Mouse (Mus musculus): ENCODE measurements around the gene Khdc4. TPM values are rescaled to one million over a fixed set of nuclear protein-coding genes. Genes with fewer than 3 reads are reported as not detected.

Khdc4 gene
- total RNA-seq, 1 experiment: 85.5 TPM

GRCm38 (mm10) chr3:88695545-88695944 is 9.9 kb downstream of the Khdc4 start:
- Histone ChIP-seq H3K27ac (ENCODE audit: insufficient read depth, low read depth, low read length, poor library complexity, severe bottlenecking) (no peak overlapping the region), H3K4me3 (ENCODE audit: insufficient read depth in 1 of 2, low read depth in 1 of 2, low read length in 2 of 2, poor library complexity in 1 of 2, severe bottlenecking in 1 of 2) (no peak overlapping the region), H3K9ac (ENCODE audit: insufficient read depth, low read depth, low read length, poor library complexity, severe bottlenecking) (no peak overlapping the region), H3K9me3 (ENCODE audit: control insufficient read depth, insufficient read depth, low read depth, low read length) (no peaks in the 10 kb centered on the region), H3K36me3 (ENCODE audit: control insufficient read depth, insufficient read depth, low read length, poor library complexity, severe bottlenecking) (peaks cover 64% of the 10 kb centered on the region), H3K4me1 (ENCODE audit: control insufficient read depth in 2 of 2, insufficient read depth in 2 of 2, low read length in 2 of 2, poor library complexity in 1 of 2) (no peaks in the 10 kb centered on the region)
- TF ChIP-seq CHD2 (IDR thresholded peaks at IDR 0.05; ENCODE audit: low read depth, low read length) (no peak), HCFC1 (IDR thresholded peaks at IDR 0.05; ENCODE audit: borderline replicate concordance, insufficient read depth, low read length) (no peak), MAFK (IDR thresholded peaks at IDR 0.05; ENCODE audit: insufficient read depth, low read depth, low read length) (no peak), ZNF384 (IDR thresholded peaks at IDR 0.05; ENCODE audit: low read depth, low read length) (no peak), ZC3H11A (IDR thresholded peaks at IDR 0.05; ENCODE audit: borderline replicate concordance, low read depth, low read length) (no peak)
- DNase-seq (ENCODE audit: low read depth, low spot score): no peak
- in situ Hi-C loops (cut with MboI; ENCODE audit: low sequenced_read_pairs in 2 of 2, unreplicated experiment in 2 of 2): loop anchor here in 1 of 2 experiments (5.0 to 25.0 kb wide), 2 partner anchors 383 to 1342 kb away; no protein-coding TSS in a partner anchor

- TF ChIP-seq ZNF384 (IDR thresholded peaks at IDR 0.05; ENCODE audit: low read depth, low read length) (no peak), MAFK (IDR thresholded peaks at IDR 0.05; ENCODE audit: insufficient read depth, low read depth, low read length) (no peak), CHD2 (IDR thresholded peaks at IDR 0.05; ENCODE audit: low read depth, low read length) (no peak), ZC3H11A (IDR thresholded peaks at IDR 0.05; ENCODE audit: borderline replicate concordance, low read depth, low read length) (no peak), HCFC1 (IDR thresholded peaks at IDR 0.05; ENCODE audit: borderline replicate concordance, insufficient read depth, low read length) (no peak)
- in situ Hi-C loops (cut with MboI; ENCODE audit: low sequenced_read_pairs in 2 of 2, unreplicated experiment in 2 of 2): loop anchor here in 1 of 2 experiments (5.0 to 25.0 kb wide), 2 partner anchors 386 to 1339 kb away; no protein-coding TSS in a partner anchor
- Histone ChIP-seq H3K4me1 (ENCODE audit: control insufficient read depth in 2 of 2, insufficient read depth in 2 of 2, low read length in 2 of 2, poor library complexity in 1 of 2) (no peaks in the 10 kb centered on the region), H3K36me3 (ENCODE audit: control insufficient read depth, insufficient read depth, low read length, poor library complexity, severe bottlenecking) (peaks cover 55% of the 10 kb centered on the region), H3K4me3 (ENCODE audit: insufficient read depth in 1 of 2, low read depth in 1 of 2, low read length in 2 of 2, poor library complexity in 1 of 2, severe bottlenecking in 1 of 2) (no peak overlapping the region), H3K27ac (ENCODE audit: insufficient read depth, low read depth, low read length, poor library complexity, severe bottlenecking) (no peak overlapping the region), H3K9ac (ENCODE audit: insufficient read depth, low read depth, low read length, poor library complexity, severe bottlenecking) (no peak overlapping the region), H3K9me3 (ENCODE audit: control insufficient read depth, insufficient read depth, low read depth, low read length) (no peaks in the 10 kb centered on the region)
- no peak for DNase-seq (ENCODE audit: low read depth, low spot score)
These were observed 12.4 kb downstream of the Khdc4 start for GRCm38 (mm10) chr3:88698051-88698450.

GRCm38 (mm10) chr3:88698834-88699233 is 13.2 kb downstream of the Khdc4 start:
- no peaks in the 10 kb centered on the region for H3K4me1 ChIP-seq (ENCODE audit: control insufficient read depth in 2 of 2, insufficient read depth in 2 of 2, low read length in 2 of 2, poor library complexity in 1 of 2)
- H3K36me3 ChIP-seq (ENCODE audit: control insufficient read depth, insufficient read depth, low read length, poor library complexity, severe bottlenecking): peaks cover 51% of the 10 kb centered on the region
- no peak overlapping the region for H3K9ac ChIP-seq (ENCODE audit: insufficient read depth, low read depth, low read length, poor library complexity, severe bottlenecking)
- no peak overlapping the region for H3K4me3 ChIP-seq (ENCODE audit: insufficient read depth in 1 of 2, low read depth in 1 of 2, low read length in 2 of 2, poor library complexity in 1 of 2, severe bottlenecking in 1 of 2)
- no peaks in the 10 kb centered on the region for H3K9me3 ChIP-seq (ENCODE audit: control insufficient read depth, insufficient read depth, low read depth, low read length)
- H3K27ac ChIP-seq (ENCODE audit: insufficient read depth, low read depth, low read length, poor library complexity, severe bottlenecking): no peak overlapping the region
- no peak for TF ChIP-seq CHD2 (IDR thresholded peaks at IDR 0.05; ENCODE audit: low read depth, low read length)
- TF ChIP-seq ZNF384 (IDR thresholded peaks at IDR 0.05; ENCODE audit: low read depth, low read length): no peak
- no peak for TF ChIP-seq MAFK (IDR thresholded peaks at IDR 0.05; ENCODE audit: insufficient read depth, low read depth, low read length)
- TF ChIP-seq HCFC1 (IDR thresholded peaks at IDR 0.05; ENCODE audit: borderline replicate concordance, insufficient read depth, low read length): no peak
- TF ChIP-seq ZC3H11A (IDR thresholded peaks at IDR 0.05; ENCODE audit: borderline replicate concordance, low read depth, low read length): no peak
- DNase-seq (ENCODE audit: low read depth, low spot score): no peak
- in situ Hi-C loops (cut with MboI; ENCODE audit: low sequenced_read_pairs in 2 of 2, unreplicated experiment in 2 of 2): loop anchor here in 1 of 2 experiments (5.0 to 25.0 kb wide), 2 partner anchors 387 to 1338 kb away; no protein-coding TSS in a partner anchor

DNA sequence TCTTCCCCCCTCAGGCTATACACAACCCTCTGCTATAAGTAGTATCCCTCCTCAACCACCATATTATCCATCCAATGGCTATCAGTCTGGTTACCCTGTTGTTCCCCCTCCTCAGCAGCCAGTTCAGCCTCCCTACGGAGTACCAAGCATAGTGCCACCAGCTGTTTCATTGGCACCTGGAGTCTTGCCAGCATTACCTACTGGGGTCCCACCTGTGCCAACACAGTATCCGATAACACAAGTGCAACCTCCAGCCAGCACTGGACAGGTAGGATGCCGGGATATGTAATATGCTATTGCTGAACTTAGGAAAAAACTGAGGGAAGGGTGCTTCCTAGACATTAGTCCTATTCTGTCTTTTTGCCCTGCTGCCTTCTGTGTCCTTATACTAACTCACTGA is 14.6 kb downstream of the Khdc4 start:
- TF ChIP-seq MAFK (IDR thresholded peaks at IDR 0.05; ENCODE audit: insufficient read depth, low read depth, low read length) (no peak), ZC3H11A (IDR thresholded peaks at IDR 0.05; ENCODE audit: borderline replicate concordance, low read depth, low read length) (no peak), CHD2 (IDR thresholded peaks at IDR 0.05; ENCODE audit: low read depth, low read length) (no peak)
- Histone ChIP-seq H3K36me3 (ENCODE audit: control insufficient read depth, insufficient read depth, low read length, poor library complexity, severe bottlenecking) (peaks cover 42% of the 10 kb centered on the region), H3K27ac (ENCODE audit: insufficient read depth, low read depth, low read length, poor library complexity, severe bottlenecking) (no peak overlapping the region), H3K9me3 (ENCODE audit: control insufficient read depth, insufficient read depth, low read depth, low read length) (no peaks in the 10 kb centered on the region), H3K4me3 (ENCODE audit: insufficient read depth in 1 of 2, low read depth in 1 of 2, low read length in 2 of 2, poor library complexity in 1 of 2, severe bottlenecking in 1 of 2) (no peak overlapping the region), H3K9ac (ENCODE audit: insufficient read depth, low read depth, low read length, poor library complexity, severe bottlenecking) (no peak overlapping the region), H3K4me1 (ENCODE audit: control insufficient read depth in 2 of 2, insufficient read depth in 2 of 2, low read length in 2 of 2, poor library complexity in 1 of 2) (no peaks in the 10 kb centered on the region)
- no peak for DNase-seq (ENCODE audit: low read depth, low spot score)
- in situ Hi-C loops (cut with MboI; ENCODE audit: low sequenced_read_pairs in 2 of 2, unreplicated experiment in 2 of 2): loop anchor here in 1 of 2 experiments (25.0 kb wide), 1 partner anchor 388 kb away; no protein-coding TSS in a partner anchor

Data from ES-E14 (cell line).